Mouse (Mus musculus): Measurements from ENCODE around the gene Ltbp4.

Gene Ltbp4

GRCm38 (mm10) chr7:27257852-27258204, 79.7 kb downstream of the Ltbp4 start:
- DNase-seq = no peak

GRCm38 (mm10) chr7:27257046-27257851, 80.2 kb downstream of the Ltbp4 start:
- DNase-seq = peak; percentile 54

GRCm38 (mm10) chr7:27255721-27256120, 81.8 kb downstream of the Ltbp4 start:
- peak; percentile 22 for DNase-seq

All from lung, postnatal 36 days (tissue).